Mouse (Mus musculus): ENCODE measurements around the gene Rad9a. TPM values are rescaled to one million over a fixed set of nuclear protein-coding genes. Genes with fewer than 3 reads are reported as not detected.
A peak's percentile ranks its signal among the peaks of the same experiment; 100 is the strongest.
"Not testable (repeated sequence)": the region's sequence is repeated elsewhere in the genome, so short reads cannot be mapped to it uniquely, and the experiment has no call there.

The Rad9a gene
- polyA plus RNA-seq (2015; fragmentation: Nextera tagmentation; extraction: Ambion mirVana), result 19.9 and 21.1 TPM in 2 replicates

- Histone ChIP-seq H3K4me3 (ENCODE audit: low read length) (peak within 1 kb of the TSS; percentile 82), H3K27ac (ENCODE audit: low read length) (peak within 1 kb of the TSS; percentile 73), H3K27me3 (ENCODE audit: control insufficient read depth, insufficient read depth, low read length) (peaks cover 5% of the 10 kb centered on the region; the same call in 1 of the 2 replicates), H3K9ac (ENCODE audit: low read length) (peak within 1 kb of the TSS; percentile 86), H3K4me2 (ENCODE audit: low read depth, low read length) (peak within 1 kb of the TSS; percentile 84), H3K4me1 (ENCODE audit: control insufficient read depth, insufficient read depth, low read length) (peaks cover 24% of the 10 kb centered on the region), H3K9me3 (replicated peaks; ENCODE audit: control insufficient read depth, low read length) (no peaks in the 10 kb centered on the region), H3K36me3 (ENCODE audit: control insufficient read depth, insufficient read depth) (peaks cover 8% of the 10 kb centered on the region; the same call in 1 of the 2 replicates)
- WGBS, result under 1% methylated on average over 34 of the region's 34 CpGs
- ATAC-seq (replicated peaks; ENCODE audit: extremely low read depth, insufficient read depth, low FRiP score), result peak; percentile 80
Measured at GRCm38 (mm10) chr19:4201291-4201909, at the start of gene Rad9a. TSS of gene Rad9a (minus strand) at chr19:4201662.

GRCm38 (mm10) chr19:4248683-4249082 is 47.2 kb upstream of the Rad9a start:
- not testable (repeated sequence) for H3K9me3 ChIP-seq (replicated peaks; ENCODE audit: control insufficient read depth, low read length); H3K4me1 ChIP-seq (ENCODE audit: control insufficient read depth, insufficient read depth, low read length); H3K27ac ChIP-seq (ENCODE audit: low read length); H3K36me3 ChIP-seq (ENCODE audit: control insufficient read depth, insufficient read depth); H3K27me3 ChIP-seq (ENCODE audit: control insufficient read depth, insufficient read depth, low read length); ATAC-seq (replicated peaks; ENCODE audit: extremely low read depth, insufficient read depth, low FRiP score); H3K4me3 ChIP-seq (ENCODE audit: low read length); H3K9ac ChIP-seq (ENCODE audit: low read length); H3K4me2 ChIP-seq (ENCODE audit: low read depth, low read length)
- 60% methylated on average over 1 of the region's 1 CpGs for whole genome bisulfite sequencing

- no peaks in the 10 kb centered on the region for H3K9me3 ChIP-seq (replicated peaks; ENCODE audit: control insufficient read depth, low read length)
- H3K4me3 ChIP-seq (ENCODE audit: low read length), result no peak overlapping the region
Measured at GRCm38 (mm10) chr19:4247010-4247409, 45.5 kb upstream of the Rad9a start.

GRCm38 (mm10) chr19:4244775-4245174 is 43.3 kb upstream of the Rad9a start:
- Histone ChIP-seq H3K9ac (ENCODE audit: low read length) (no peak overlapping the region), H3K4me1 (ENCODE audit: control insufficient read depth, insufficient read depth, low read length) (no peaks in the 10 kb centered on the region), H3K4me2 (ENCODE audit: low read depth, low read length) (no peak overlapping the region), H3K9me3 (replicated peaks; ENCODE audit: control insufficient read depth, low read length) (no peaks in the 10 kb centered on the region), H3K36me3 (ENCODE audit: control insufficient read depth, insufficient read depth) (no peaks in the 10 kb centered on the region), H3K27me3 (ENCODE audit: control insufficient read depth, insufficient read depth, low read length) (no peaks in the 10 kb centered on the region), H3K4me3 (ENCODE audit: low read length) (no peak overlapping the region), H3K27ac (ENCODE audit: low read length) (no peak overlapping the region)
- WGBS, result 80% methylated on average over 6 of the region's 6 CpGs
- no peak for ATAC-seq (replicated peaks; ENCODE audit: extremely low read depth, insufficient read depth, low FRiP score)

More at GRCm38 (mm10) chr19:4247010-4247409, 45.5 kb upstream of the Rad9a start:
- H3K9ac ChIP-seq (ENCODE audit: low read length), result no peak overlapping the region
- H3K27ac ChIP-seq (ENCODE audit: low read length), result no peak overlapping the region
- ATAC-seq (replicated peaks; ENCODE audit: extremely low read depth, insufficient read depth, low FRiP score), result no peak
- H3K27me3 ChIP-seq (ENCODE audit: control insufficient read depth, insufficient read depth, low read length), result no peaks in the 10 kb centered on the region
- WGBS, result 46% methylated on average over 1 of the region's 1 CpGs
- H3K4me1 ChIP-seq (ENCODE audit: control insufficient read depth, insufficient read depth, low read length), result no peaks in the 10 kb centered on the region
- H3K4me2 ChIP-seq (ENCODE audit: low read depth, low read length), result no peak overlapping the region
- no peaks in the 10 kb centered on the region for H3K36me3 ChIP-seq (ENCODE audit: control insufficient read depth, insufficient read depth)

GRCm38 (mm10) chr19:4242416-4242815 is 41.0 kb upstream of the Rad9a start:
- Histone ChIP-seq H3K36me3 (ENCODE audit: control insufficient read depth, insufficient read depth) (no peaks in the 10 kb centered on the region), H3K9ac (ENCODE audit: low read length) (no peak overlapping the region), H3K27me3 (ENCODE audit: control insufficient read depth, insufficient read depth, low read length) (no peaks in the 10 kb centered on the region), H3K4me1 (ENCODE audit: control insufficient read depth, insufficient read depth, low read length) (no peaks in the 10 kb centered on the region), H3K4me2 (ENCODE audit: low read depth, low read length) (no peak overlapping the region), H3K4me3 (ENCODE audit: low read length) (no peak overlapping the region), H3K9me3 (replicated peaks; ENCODE audit: control insufficient read depth, low read length) (no peaks in the 10 kb centered on the region), H3K27ac (ENCODE audit: low read length) (no peak overlapping the region)
- 63% methylated on average over 3 of the region's 3 CpGs for WGBS
- ATAC-seq (replicated peaks; ENCODE audit: extremely low read depth, insufficient read depth, low FRiP score), result no peak

GRCm38 (mm10) chr19:4240247-4240668 is 38.8 kb upstream of the Rad9a start:
- 68% methylated on average over 8 of the region's 8 CpGs for WGBS
- Histone ChIP-seq H3K4me1 (ENCODE audit: control insufficient read depth, insufficient read depth, low read length) (no peaks in the 10 kb centered on the region), H3K4me3 (ENCODE audit: low read length) (no peak overlapping the region), H3K27me3 (ENCODE audit: control insufficient read depth, insufficient read depth, low read length) (no peaks in the 10 kb centered on the region), H3K36me3 (ENCODE audit: control insufficient read depth, insufficient read depth) (no peaks in the 10 kb centered on the region), H3K4me2 (ENCODE audit: low read depth, low read length) (no peak overlapping the region), H3K9ac (ENCODE audit: low read length) (no peak overlapping the region), H3K9me3 (replicated peaks; ENCODE audit: control insufficient read depth, low read length) (no peaks in the 10 kb centered on the region), H3K27ac (ENCODE audit: low read length) (no peak overlapping the region)
- no peak for ATAC-seq (replicated peaks; ENCODE audit: extremely low read depth, insufficient read depth, low FRiP score)

GRCm38 (mm10) chr19:4234548-4234947 is 33.1 kb upstream of the Rad9a start:
- ATAC-seq (replicated peaks; ENCODE audit: extremely low read depth, insufficient read depth, low FRiP score), result no peak
- Histone ChIP-seq H3K36me3 (ENCODE audit: control insufficient read depth, insufficient read depth) (no peaks in the 10 kb centered on the region), H3K4me1 (ENCODE audit: control insufficient read depth, insufficient read depth, low read length) (peaks cover 8% of the 10 kb centered on the region), H3K27ac (ENCODE audit: low read length) (no peak overlapping the region), H3K9ac (ENCODE audit: low read length) (no peak overlapping the region), H3K9me3 (replicated peaks; ENCODE audit: control insufficient read depth, low read length) (no peaks in the 10 kb centered on the region), H3K4me2 (ENCODE audit: low read depth, low read length) (no peak overlapping the region), H3K27me3 (ENCODE audit: control insufficient read depth, insufficient read depth, low read length) (no peaks in the 10 kb centered on the region), H3K4me3 (ENCODE audit: low read length) (no peak overlapping the region)
- 59% methylated on average over 4 of the region's 4 CpGs for WGBS

- WGBS, result 76% methylated on average over 7 of the region's 7 CpGs
- Histone ChIP-seq H3K36me3 (ENCODE audit: control insufficient read depth, insufficient read depth) (no peaks in the 10 kb centered on the region), H3K9me3 (replicated peaks; ENCODE audit: control insufficient read depth, low read length) (no peaks in the 10 kb centered on the region), H3K4me3 (ENCODE audit: low read length) (no peak overlapping the region), H3K4me1 (ENCODE audit: control insufficient read depth, insufficient read depth, low read length) (peaks cover 8% of the 10 kb centered on the region), H3K4me2 (ENCODE audit: low read depth, low read length) (peak overlapping the region; percentile 82; the same call in 1 of the 2 replicates), H3K27me3 (ENCODE audit: control insufficient read depth, insufficient read depth, low read length) (no peaks in the 10 kb centered on the region; the same call in 1 of the 2 replicates), H3K27ac (ENCODE audit: low read length) (no peak overlapping the region), H3K9ac (ENCODE audit: low read length) (peak overlapping the region; percentile 78)
- no peak for ATAC-seq (replicated peaks; ENCODE audit: extremely low read depth, insufficient read depth, low FRiP score)
Measured at GRCm38 (mm10) chr19:4232651-4233050, 31.2 kb upstream of the Rad9a start.

GRCm38 (mm10) chr19:4232186-4232572 is 30.7 kb upstream of the Rad9a start:
- H3K27me3 ChIP-seq (ENCODE audit: control insufficient read depth, insufficient read depth, low read length), result no peaks in the 10 kb centered on the region; the same call in 1 of the 2 replicates
- H3K4me1 ChIP-seq (ENCODE audit: control insufficient read depth, insufficient read depth, low read length), result peaks cover 8% of the 10 kb centered on the region
- H3K36me3 ChIP-seq (ENCODE audit: control insufficient read depth, insufficient read depth), result no peaks in the 10 kb centered on the region
- no peak for ATAC-seq (replicated peaks; ENCODE audit: extremely low read depth, insufficient read depth, low FRiP score)
- peak overlapping the region; percentile 88 for H3K27ac ChIP-seq (ENCODE audit: low read length)
- peak overlapping the region; percentile 82 for H3K4me2 ChIP-seq (ENCODE audit: low read depth, low read length)
- H3K9me3 ChIP-seq (replicated peaks; ENCODE audit: control insufficient read depth, low read length), result no peaks in the 10 kb centered on the region
- peak overlapping the region; percentile 78 for H3K9ac ChIP-seq (ENCODE audit: low read length)
- 4% methylated on average over 2 of the region's 2 CpGs for WGBS
- H3K4me3 ChIP-seq (ENCODE audit: low read length), result peak overlapping the region; percentile 70

Measured in heart, embryonic 16.5 days (tissue).